Mouse (Mus musculus) stomach, postnatal 0 days (tissue): ENCODE results near the gene Sh3kbp1. TPM values are rescaled to one million over a fixed set of nuclear protein-coding genes. Genes with fewer than 3 reads are reported as not detected.

Source experiments
- ATAC-seq: fragments of 200-750 bp; cut with Nextera tagmentation; 2 replicates; pipeline ENCODE4 v1.8.0; 2017; ENCODE audit not compliant: low FRiP score, low TSS enrichment
- DNase-seq: peaks from one replicate; pipeline ENCODE4 v3.0.0-alpha.2; 2016; ENCODE audit warnings: low spot score
- H3K27ac ChIP-seq: fragments of 300-500 bp; sonication (generic); replicated peaks from 2 replicates; pipeline ENCODE4 v1.5.1; 2014; ENCODE audit warnings: mild to moderate bottlenecking, control low read depth
- H3K27me3 ChIP-seq: fragments of 300-500 bp; sonication (generic); 2 replicates; pipeline ENCODE4 v1.6.1; 2014; ENCODE audit warnings: low read length; ENCODE audit not compliant: control insufficient read depth, insufficient read depth
- H3K36me3 ChIP-seq: fragments of 300-500 bp; sonication (generic); 2 replicates; pipeline ENCODE4 v1.6.1; 2014; ENCODE audit warnings: low read length, mixed read lengths; ENCODE audit not compliant: control insufficient read depth, insufficient read depth
- H3K4me1 ChIP-seq: fragments of 300-500 bp; sonication (generic); replicated peaks from 2 replicates; pipeline ENCODE4 v1.6.1; 2014; ENCODE audit warnings: antibody characterized with exemption; ENCODE audit not compliant: control insufficient read depth, insufficient read depth
- H3K4me2 ChIP-seq: fragments of 300-500 bp; sonication (generic); replicated peaks from 2 replicates; pipeline ENCODE4 v1.6.1; 2014; ENCODE audit warnings: low read depth, mild to moderate bottlenecking, control low read depth, moderate library complexity
- H3K4me3 ChIP-seq: fragments of 300-500 bp; sonication (generic); 2 replicates; pipeline ENCODE4 v1.5.1; 2014; ENCODE audit warnings: low read depth, low read length, control low read depth
- H3K9ac ChIP-seq: fragments of 300-500 bp; sonication (generic); 2 replicates; pipeline ENCODE4 v1.6.1; 2014; ENCODE audit warnings: mild to moderate bottlenecking, low read length, control low read depth, mixed read lengths
- H3K9me3 ChIP-seq: fragments of 300-500 bp; sonication (generic); 2 replicates; pipeline ENCODE4 v1.6.1; 2016; ENCODE audit warnings: low read length; ENCODE audit not compliant: control insufficient read depth
- CTCF ChIP-seq: IDR thresholded peaks from 2 replicates; pipeline ENCODE4 v1.5.1; 2016; ENCODE audit warnings: antibody characterized with exemption, low read depth, mild to moderate bottlenecking, moderate library complexity
- EP300 ChIP-seq: optimal IDR thresholded peaks from 2 replicates; pipeline ENCODE3; 2016; ENCODE audit warnings: antibody characterized with exemption
- WGBS: fragments of 180-500 bp; shearing (Covaris S2); extraction: QIAGEN DNeasy Blood & Tissue Kit; methylation state at CpG from one replicate; pipeline ENCODE4 v1.1.7; 2014; 5-methylcytosine and 5-hydroxymethylcytosine counted together
- polyA plus RNA-seq: library from polyadenylated mRNA; unstranded; fragments of >200 nt; fragmentation: Nextera tagmentation; extraction: Ambion mirVana; gene quantifications from 2 replicates; pipeline ENCODE4 v1.2.1, GENCODE M21; 2015

Sh3kbp1 gene
- polyA plus RNA-seq, 1 experiment from 2014 or later, result 13.3 TPM

DNA sequence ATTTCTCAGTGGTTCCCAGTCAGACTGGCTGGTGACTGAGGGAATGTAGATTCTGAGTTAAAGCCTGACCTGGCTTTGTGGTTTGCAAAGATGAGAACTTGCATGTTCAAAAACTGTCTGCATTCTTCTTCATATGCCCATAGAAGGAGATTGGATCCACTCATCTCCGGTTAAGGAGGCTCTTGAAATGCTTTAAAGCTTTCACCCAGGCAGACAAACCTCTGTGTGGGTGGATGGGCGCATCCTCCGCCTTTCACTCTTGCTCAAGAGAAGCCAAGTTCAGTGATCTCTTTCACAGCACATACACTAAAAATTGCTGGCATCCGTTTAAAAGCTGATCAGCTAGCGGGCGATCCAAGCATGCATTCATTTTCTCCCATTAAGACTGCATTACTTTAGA, 182.4 kb downstream of the Sh3kbp1 start:
- Histone ChIP-seq H3K27me3 (no peaks in the 10 kb centered on the region), H3K9me3 (no peaks in the 10 kb centered on the region), H3K4me1 (no peaks in the 10 kb centered on the region), H3K4me3 (no peak overlapping the region), H3K9ac (no peak overlapping the region), H3K4me2 (no peak overlapping the region), H3K27ac (no peak overlapping the region), H3K36me3 (no peaks in the 10 kb centered on the region)
- ATAC-seq (no peak), DNase-seq (no peak)
- TF ChIP-seq EP300, result no peak
- TF ChIP-seq CTCF, result no peak
- WGBS, result 92% methylated on average over 6 of the region's 6 CpGs

GRCm38 (mm10) chrX:159810469-159810868, 183.4 kb downstream of the Sh3kbp1 start:
- no peaks in the 10 kb centered on the region for H3K27me3 ChIP-seq
- TF ChIP-seq EP300 (no peak), CTCF (no peak)
- no peak overlapping the region for H3K4me3 ChIP-seq
- WGBS, result 82% methylated on average over 3 of the region's 3 CpGs
- H3K9ac ChIP-seq, result no peak overlapping the region
- no peaks in the 10 kb centered on the region for H3K4me1 ChIP-seq
- H3K36me3 ChIP-seq, result no peaks in the 10 kb centered on the region
- DNase-seq (no peak), ATAC-seq (no peak)
- H3K27ac ChIP-seq, result no peak overlapping the region
- H3K4me2 ChIP-seq, result no peak overlapping the region
- no peaks in the 10 kb centered on the region for H3K9me3 ChIP-seq

DNA sequence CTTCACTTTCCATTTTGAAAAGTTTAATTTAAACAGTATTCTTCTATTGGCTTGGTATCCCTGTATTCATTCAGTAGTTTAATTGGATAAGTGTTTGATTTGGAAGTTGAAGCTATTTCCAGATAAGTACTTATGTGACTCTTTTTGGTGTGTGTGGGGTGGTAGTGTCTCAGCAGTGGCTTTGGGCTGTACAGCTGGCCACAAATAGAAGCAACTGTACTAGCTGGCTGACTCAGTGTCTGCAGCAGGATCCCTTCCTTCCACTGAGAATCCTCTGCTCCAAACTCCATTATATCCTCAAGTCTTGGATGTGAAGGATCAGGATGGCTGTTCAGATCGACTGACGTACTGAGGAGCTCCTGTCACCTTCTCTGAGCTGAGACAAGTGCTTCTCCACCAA, 190.4 kb downstream of the Sh3kbp1 start:
- no peaks in the 10 kb centered on the region for H3K36me3 ChIP-seq
- H3K27ac ChIP-seq, result no peak overlapping the region
- H3K27me3 ChIP-seq, result no peaks in the 10 kb centered on the region
- H3K4me3 ChIP-seq, result no peak overlapping the region
- 93% methylated on average over 2 of the region's 2 CpGs for WGBS
- ATAC-seq (no peak), DNase-seq (no peak)
- no peaks in the 10 kb centered on the region for H3K4me1 ChIP-seq
- H3K9ac ChIP-seq, result no peak overlapping the region
- H3K9me3 ChIP-seq, result no peaks in the 10 kb centered on the region
- H3K4me2 ChIP-seq, result no peak overlapping the region
- no peak for TF ChIP-seq CTCF
- TF ChIP-seq EP300, result no peak

GRCm38 (mm10) chrX:159828135-159828534, 201.1 kb downstream of the Sh3kbp1 start:
- WGBS, result 72% methylated on average over 5 of the region's 5 CpGs
- DNase-seq (no peak), ATAC-seq (no peak)
- no peak overlapping the region for H3K4me2 ChIP-seq
- no peaks in the 10 kb centered on the region for H3K27me3 ChIP-seq
- TF ChIP-seq CTCF (no peak), EP300 (no peak)
- no peak overlapping the region for H3K27ac ChIP-seq
- no peaks in the 10 kb centered on the region for H3K9me3 ChIP-seq
- no peaks in the 10 kb centered on the region for H3K4me1 ChIP-seq
- H3K36me3 ChIP-seq, result no peaks in the 10 kb centered on the region
- H3K4me3 ChIP-seq, result no peak overlapping the region
- no peak overlapping the region for H3K9ac ChIP-seq

- Histone ChIP-seq H3K9ac (no peak overlapping the region), H3K4me2 (no peak overlapping the region), H3K27me3 (no peaks in the 10 kb centered on the region), H3K4me1 (no peaks in the 10 kb centered on the region), H3K36me3 (no peaks in the 10 kb centered on the region), H3K9me3 (no peaks in the 10 kb centered on the region), H3K4me3 (no peak overlapping the region), H3K27ac (no peak overlapping the region)
- ATAC-seq, result no peak
- TF ChIP-seq EP300, result no peak
- TF ChIP-seq CTCF, result no peak
- 66% methylated on average over 6 of the region's 6 CpGs for WGBS
- DNase-seq, result no peak
Observed at GRCm38 (mm10) chrX:159829192-159829852, 202.2 kb downstream of the Sh3kbp1 start.

DNA sequence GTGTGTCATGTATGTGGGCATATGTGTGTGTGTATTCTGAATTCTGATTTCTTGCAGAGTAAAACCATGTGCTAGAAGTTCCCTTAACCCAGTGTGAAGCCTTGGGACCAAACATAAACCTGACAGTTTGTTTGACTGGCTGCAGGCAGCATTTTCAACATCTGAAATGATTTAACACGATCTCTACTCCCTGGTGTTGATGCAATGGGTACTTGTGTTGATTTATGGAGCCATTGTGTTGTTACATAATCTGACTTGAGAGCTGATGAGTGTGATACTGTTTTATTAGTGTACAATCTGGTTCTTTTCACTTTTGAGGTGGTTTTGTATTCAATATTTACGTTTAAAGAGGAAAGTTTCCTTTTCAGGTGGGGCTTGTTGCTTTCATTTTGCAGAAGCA, 204.1 kb downstream of the Sh3kbp1 start:
- Histone ChIP-seq H3K4me1 (no peaks in the 10 kb centered on the region), H3K27me3 (no peaks in the 10 kb centered on the region), H3K4me2 (no peak overlapping the region), H3K9ac (no peak overlapping the region), H3K9me3 (no peaks in the 10 kb centered on the region), H3K27ac (no peak overlapping the region), H3K36me3 (no peaks in the 10 kb centered on the region), H3K4me3 (no peak overlapping the region)
- 29% methylated on average over 2 of the region's 2 CpGs for WGBS
- ATAC-seq, result no peak
- TF ChIP-seq CTCF (no peak), EP300 (no peak)
- no peak for DNase-seq
